Mouse (Mus musculus): ENCODE measurements around the gene Slc9a9. TPM values are rescaled to one million over a fixed set of nuclear protein-coding genes. Genes with fewer than 3 reads are reported as not detected.

The Slc9a9 gene
- polyA plus RNA-seq, 1 experiment from 2014 or later, result 3.2 TPM

- ATAC-seq (ENCODE audit: low read depth), result peak; percentile 50; the same call in 1 of the 2 replicates
- H3K9ac ChIP-seq (ENCODE audit: low read depth, low read length), result no peak overlapping the region
- H3K27ac ChIP-seq (ENCODE audit: low read length), result no peak overlapping the region
- H3K4me1 ChIP-seq (ENCODE audit: control insufficient read depth, low read depth, low read length), result no peaks in the 10 kb centered on the region
- no peak overlapping the region for H3K4me3 ChIP-seq (ENCODE audit: low read depth, low read length)
- no peaks in the 10 kb centered on the region for H3K27me3 ChIP-seq (ENCODE audit: control insufficient read depth, insufficient read depth, low read depth, low read length)
- no peak overlapping the region for H3K4me2 ChIP-seq (ENCODE audit: low read depth, low read length)
- no peaks in the 10 kb centered on the region for H3K36me3 ChIP-seq (ENCODE audit: control insufficient read depth, insufficient read depth)
- H3K9me3 ChIP-seq (replicated peaks; ENCODE audit: control insufficient read depth, low read length), result no peaks in the 10 kb centered on the region
- WGBS (ENCODE audit: insufficient replicate concordance), result 52% methylated on average over 4 of the region's 4 CpGs
These were observed 171.3 kb downstream of the Slc9a9 start for GRCm38 (mm10) chr9:94840972-94841371.

- no peak for ATAC-seq (ENCODE audit: low read depth)
- H3K36me3 ChIP-seq (ENCODE audit: control insufficient read depth, insufficient read depth), result no peaks in the 10 kb centered on the region
- 63% methylated on average over 3 of the region's 3 CpGs for WGBS (ENCODE audit: insufficient replicate concordance)
These were observed 174.5 kb downstream of the Slc9a9 start for GRCm38 (mm10) chr9:94844176-94844575.

GRCm38 (mm10) chr9:94847624-94848023 lies 177.9 kb downstream of the Slc9a9 start:
- Histone ChIP-seq H3K27ac (ENCODE audit: low read length) (no peak overlapping the region), H3K27me3 (ENCODE audit: control insufficient read depth, insufficient read depth, low read depth, low read length) (no peaks in the 10 kb centered on the region), H3K9ac (ENCODE audit: low read depth, low read length) (no peak overlapping the region), H3K4me1 (ENCODE audit: control insufficient read depth, low read depth, low read length) (no peaks in the 10 kb centered on the region), H3K9me3 (replicated peaks; ENCODE audit: control insufficient read depth, low read length) (no peaks in the 10 kb centered on the region), H3K36me3 (ENCODE audit: control insufficient read depth, insufficient read depth) (no peaks in the 10 kb centered on the region), H3K4me2 (ENCODE audit: low read depth, low read length) (no peak overlapping the region), H3K4me3 (ENCODE audit: low read depth, low read length) (no peak overlapping the region)
- ATAC-seq (ENCODE audit: low read depth), result no peak
- WGBS (ENCODE audit: insufficient replicate concordance), result 62% methylated on average over 6 of the region's 6 CpGs

More at GRCm38 (mm10) chr9:94844176-94844575, 174.5 kb downstream of the Slc9a9 start:
- Histone ChIP-seq H3K4me2 (ENCODE audit: low read depth, low read length) (no peak overlapping the region), H3K27ac (ENCODE audit: low read length) (no peak overlapping the region), H3K4me3 (ENCODE audit: low read depth, low read length) (no peak overlapping the region), H3K27me3 (ENCODE audit: control insufficient read depth, insufficient read depth, low read depth, low read length) (no peaks in the 10 kb centered on the region), H3K9ac (ENCODE audit: low read depth, low read length) (no peak overlapping the region), H3K9me3 (replicated peaks; ENCODE audit: control insufficient read depth, low read length) (no peaks in the 10 kb centered on the region), H3K4me1 (ENCODE audit: control insufficient read depth, low read depth, low read length) (no peaks in the 10 kb centered on the region)

GRCm38 (mm10) chr9:94851550-94851949 lies 181.8 kb downstream of the Slc9a9 start:
- no peak for ATAC-seq (ENCODE audit: low read depth)
- Histone ChIP-seq H3K36me3 (ENCODE audit: control insufficient read depth, insufficient read depth) (no peaks in the 10 kb centered on the region), H3K4me1 (ENCODE audit: control insufficient read depth, low read depth, low read length) (no peaks in the 10 kb centered on the region), H3K4me2 (ENCODE audit: low read depth, low read length) (no peak overlapping the region), H3K4me3 (ENCODE audit: low read depth, low read length) (no peak overlapping the region), H3K9ac (ENCODE audit: low read depth, low read length) (no peak overlapping the region), H3K27me3 (ENCODE audit: control insufficient read depth, insufficient read depth, low read depth, low read length) (no peaks in the 10 kb centered on the region), H3K9me3 (replicated peaks; ENCODE audit: control insufficient read depth, low read length) (no peaks in the 10 kb centered on the region), H3K27ac (ENCODE audit: low read length) (no peak overlapping the region)
- 43% methylated on average over 3 of the region's 3 CpGs for WGBS (ENCODE audit: insufficient replicate concordance)

- no peak for ATAC-seq (ENCODE audit: low read depth)
These were observed 186.4 kb downstream of the Slc9a9 start for GRCm38 (mm10) chr9:94856093-94856492.

GRCm38 (mm10) chr9:94868557-94868956 lies 198.8 kb downstream of the Slc9a9 start:
- H3K4me2 ChIP-seq (ENCODE audit: low read depth, low read length), result no peak overlapping the region
- no peaks in the 10 kb centered on the region for H3K36me3 ChIP-seq (ENCODE audit: control insufficient read depth, insufficient read depth)
- H3K27ac ChIP-seq (ENCODE audit: low read length), result no peak overlapping the region
- H3K4me3 ChIP-seq (ENCODE audit: low read depth, low read length), result no peak overlapping the region
- H3K27me3 ChIP-seq (ENCODE audit: control insufficient read depth, insufficient read depth, low read depth, low read length), result no peaks in the 10 kb centered on the region
- H3K4me1 ChIP-seq (ENCODE audit: control insufficient read depth, low read depth, low read length), result no peaks in the 10 kb centered on the region
- ATAC-seq (ENCODE audit: low read depth), result no peak
- H3K9me3 ChIP-seq (replicated peaks; ENCODE audit: control insufficient read depth, low read length), result no peaks in the 10 kb centered on the region
- H3K9ac ChIP-seq (ENCODE audit: low read depth, low read length), result no peak overlapping the region
- 50% methylated on average over 1 of the region's 1 CpGs for WGBS (ENCODE audit: insufficient replicate concordance)

More at GRCm38 (mm10) chr9:94856093-94856492, 186.4 kb downstream of the Slc9a9 start:
- Histone ChIP-seq H3K27ac (ENCODE audit: low read length) (no peak overlapping the region), H3K4me3 (ENCODE audit: low read depth, low read length) (no peak overlapping the region), H3K4me2 (ENCODE audit: low read depth, low read length) (no peak overlapping the region), H3K27me3 (ENCODE audit: control insufficient read depth, insufficient read depth, low read depth, low read length) (no peaks in the 10 kb centered on the region), H3K9ac (ENCODE audit: low read depth, low read length) (no peak overlapping the region), H3K9me3 (replicated peaks; ENCODE audit: control insufficient read depth, low read length) (no peaks in the 10 kb centered on the region), H3K36me3 (ENCODE audit: control insufficient read depth, insufficient read depth) (no peaks in the 10 kb centered on the region), H3K4me1 (ENCODE audit: control insufficient read depth, low read depth, low read length) (no peaks in the 10 kb centered on the region)
- WGBS (ENCODE audit: insufficient replicate concordance), result 51% methylated on average over 3 of the region's 3 CpGs

- no peak for ATAC-seq (ENCODE audit: low read depth)
- H3K4me2 ChIP-seq (ENCODE audit: low read depth, low read length), result no peak overlapping the region
- no peaks in the 10 kb centered on the region for H3K9me3 ChIP-seq (replicated peaks; ENCODE audit: control insufficient read depth, low read length)
- no peak overlapping the region for H3K9ac ChIP-seq (ENCODE audit: low read depth, low read length)
- H3K27me3 ChIP-seq (ENCODE audit: control insufficient read depth, insufficient read depth, low read depth, low read length), result no peaks in the 10 kb centered on the region
- no peak overlapping the region for H3K27ac ChIP-seq (ENCODE audit: low read length)
- H3K4me3 ChIP-seq (ENCODE audit: low read depth, low read length), result no peak overlapping the region
- whole genome bisulfite sequencing (ENCODE audit: insufficient replicate concordance), result 52% methylated on average over 4 of the region's 4 CpGs
- H3K36me3 ChIP-seq (ENCODE audit: control insufficient read depth, insufficient read depth), result no peaks in the 10 kb centered on the region
- H3K4me1 ChIP-seq (ENCODE audit: control insufficient read depth, low read depth, low read length), result no peaks in the 10 kb centered on the region
These were observed 199.5 kb downstream of the Slc9a9 start for GRCm38 (mm10) chr9:94869023-94869799.

GRCm38 (mm10) chr9:94882517-94882916 lies 212.8 kb downstream of the Slc9a9 start:
- Histone ChIP-seq H3K9ac (ENCODE audit: low read depth, low read length) (no peak overlapping the region), H3K4me1 (ENCODE audit: control insufficient read depth, low read depth, low read length) (no peaks in the 10 kb centered on the region), H3K4me3 (ENCODE audit: low read depth, low read length) (no peak overlapping the region), H3K4me2 (ENCODE audit: low read depth, low read length) (no peak overlapping the region), H3K36me3 (ENCODE audit: control insufficient read depth, insufficient read depth) (no peaks in the 10 kb centered on the region), H3K9me3 (replicated peaks; ENCODE audit: control insufficient read depth, low read length) (no peaks in the 10 kb centered on the region), H3K27ac (ENCODE audit: low read length) (no peak overlapping the region), H3K27me3 (ENCODE audit: control insufficient read depth, insufficient read depth, low read depth, low read length) (no peaks in the 10 kb centered on the region)
- ATAC-seq (ENCODE audit: low read depth), result no peak
- WGBS (ENCODE audit: insufficient replicate concordance), result 66% methylated on average over 3 of the region's 3 CpGs

GRCm38 (mm10) chr9:94883435-94883834 lies 213.7 kb downstream of the Slc9a9 start:
- no peaks in the 10 kb centered on the region for H3K9me3 ChIP-seq (replicated peaks; ENCODE audit: control insufficient read depth, low read length)
- no peak overlapping the region for H3K27ac ChIP-seq (ENCODE audit: low read length)
- H3K4me2 ChIP-seq (ENCODE audit: low read depth, low read length), result no peak overlapping the region
- H3K4me3 ChIP-seq (ENCODE audit: low read depth, low read length), result no peak overlapping the region
- H3K9ac ChIP-seq (ENCODE audit: low read depth, low read length), result no peak overlapping the region
- no peaks in the 10 kb centered on the region for H3K27me3 ChIP-seq (ENCODE audit: control insufficient read depth, insufficient read depth, low read depth, low read length)
- ATAC-seq (ENCODE audit: low read depth), result no peak
- H3K4me1 ChIP-seq (ENCODE audit: control insufficient read depth, low read depth, low read length), result no peaks in the 10 kb centered on the region
- no peaks in the 10 kb centered on the region for H3K36me3 ChIP-seq (ENCODE audit: control insufficient read depth, insufficient read depth)
- WGBS (ENCODE audit: insufficient replicate concordance), result 59% methylated on average over 5 of the region's 5 CpGs

Measured in liver, embryonic 16.5 days (tissue).